32 mouse cellular contexts compared by ENCODE assay signal in genomic region chr14:62536127-62536526, GRCm38 (mm10). TPM values are rescaled to one million over a fixed set of nuclear protein-coding genes. Genes with fewer than 3 reads are reported as not detected.
DNase-seq lines count a peak whose midpoint lies in the region; ATAC-seq and TF ChIP-seq lines count a peak whose summit lies in the region.
"Had no signal": no experiment of that assay in that cellular context is flagged by ENCODE, and none has a peak within 500 bp of the region (broad histone marks: within the 10 kb centered on the region; RNA-seq: fewer than 3 reads in every experiment).

No protein-coding gene starts in this region.

- DNase-seq in cerebellum, postnatal 10 days: peak; percentile 30 to 46
- no peak for DNase-seq in cerebellum, adult 9-11 months
- peak; percentile 96 for DNase-seq in heart, adult 11 months
- peak; percentile 29 for DNase-seq in midbrain, postnatal 0 days (ENCODE audit: low spot score)
- DNase-seq in midbrain, embryonic 11.5 days (ENCODE audit: low spot score, missing footprints): no peak
- DNase-seq in skeletal muscle tissue, adult 2 months (ENCODE audit: low read depth, low spot score): peak; percentile 67
- no peak for DNase-seq in kidney, postnatal 4 days
- DNase-seq: adrenal gland, postnatal 14 days; cerebellum, adult 11 months; embryo, embryonic 11 days; kidney, postnatal 36 days; layer of hippocampus, adult 9-11 months; liver, embryonic 13.5 days; lung, embryonic 14.5 days; lung, postnatal 36 days; thymus, postnatal 4 days had no signal

- no peak overlapping the region for H3K9ac ChIP-seq in heart, embryonic 12.5 days
- H3K9ac ChIP-seq in midbrain, postnatal 0 days (replicated peaks; ENCODE audit: low read length, poor library complexity, severe bottlenecking): no peak overlapping the region
- H3K9ac ChIP-seq in midbrain, embryonic 11.5 days (ENCODE audit: low read length): no peak overlapping the region
- H3K9ac ChIP-seq: forebrain, embryonic 12.5 days; heart, embryonic 15.5 days; hindbrain, embryonic 12.5 days; intestine, embryonic 15.5 days; limb, embryonic 12.5 days; liver, embryonic 13.5 days; lung, embryonic 14.5 days; neural tube, embryonic 12.5 days had no signal

- H3K4me3 ChIP-seq in heart, embryonic 12.5 days: no peak overlapping the region
- H3K4me3 ChIP-seq in midbrain, postnatal 0 days (ENCODE audit: low read depth, low read length): no peak overlapping the region
- H3K4me3 ChIP-seq in midbrain, embryonic 11.5 days (ENCODE audit: low read depth, low read length): no peak overlapping the region
- H3K4me3 ChIP-seq: forebrain, embryonic 12.5 days; heart, embryonic 15.5 days; hindbrain, embryonic 12.5 days; intestine, embryonic 15.5 days; left cerebral cortex, adult 2 months; limb, embryonic 12.5 days; liver, embryonic 13.5 days; midbrain, embryonic 10.5 days; neural tube, embryonic 12.5 days had no signal

- no peak for ATAC-seq in heart, embryonic 12.5 days (ENCODE audit: insufficient number of reproducible peaks, low FRiP score)
- no peak for ATAC-seq in midbrain, postnatal 0 days (ENCODE audit: low FRiP score)
- no peak for ATAC-seq in midbrain, embryonic 11.5 days (ENCODE audit: low FRiP score)
- ATAC-seq: activated CD4-positive, CD25-positive, alpha-beta regulatory T cell, adult 4 months; CD4-positive, CD25-positive, alpha-beta regulatory T cell, adult 4 months; intestine, embryonic 15.5 days had no signal

- no peaks in the 10 kb centered on the region for H3K27me3 ChIP-seq in heart, embryonic 12.5 days (replicated peaks)
- H3K27me3 ChIP-seq in midbrain, postnatal 0 days (ENCODE audit: insufficient read depth, low read length): no peaks in the 10 kb centered on the region
- H3K27me3 ChIP-seq in midbrain, embryonic 11.5 days (ENCODE audit: control insufficient read depth, insufficient read depth, low read length): no peaks in the 10 kb centered on the region
- H3K27me3 ChIP-seq: forebrain, embryonic 12.5 days; heart, embryonic 15.5 days; hindbrain, embryonic 12.5 days; intestine, embryonic 15.5 days; limb, embryonic 12.5 days; liver, embryonic 13.5 days; neural tube, embryonic 12.5 days had no signal

- H3K27ac ChIP-seq in heart, embryonic 12.5 days (ENCODE audit: poor library complexity, severe bottlenecking): no peak overlapping the region
- no peak overlapping the region for H3K27ac ChIP-seq in midbrain, postnatal 0 days (ENCODE audit: low read depth, low read length)
- no peak overlapping the region for H3K27ac ChIP-seq in midbrain, embryonic 11.5 days (ENCODE audit: low read depth, low read length)
- H3K27ac ChIP-seq: forebrain, embryonic 12.5 days; heart, embryonic 15.5 days; hindbrain, embryonic 12.5 days; intestine, embryonic 15.5 days; left cerebral cortex, adult 2 months; limb, embryonic 12.5 days; liver, embryonic 13.5 days; midbrain, embryonic 10.5 days; neural tube, embryonic 12.5 days had no signal

- WGBS in heart, embryonic 12.5 days: 49% methylated on average over 5 of the region's 5 CpGs
- WGBS in midbrain, postnatal 0 days: 50% methylated on average over 5 of the region's 5 CpGs
- WGBS in midbrain, embryonic 11.5 days: 63% methylated on average over 5 of the region's 5 CpGs

- no peak for TF ChIP-seq CTCF in midbrain, postnatal 0 days (IDR thresholded peaks at IDR 0.05)

- H3K9me3 ChIP-seq in heart, embryonic 12.5 days (replicated peaks): no peaks in the 10 kb centered on the region
- no peaks in the 10 kb centered on the region for H3K9me3 ChIP-seq in midbrain, postnatal 0 days (ENCODE audit: low read length)
- no peaks in the 10 kb centered on the region for H3K9me3 ChIP-seq in midbrain, embryonic 11.5 days (ENCODE audit: control insufficient read depth, low read length)
- H3K9me3 ChIP-seq: forebrain, embryonic 12.5 days; heart, embryonic 15.5 days; hindbrain, embryonic 12.5 days; intestine, embryonic 15.5 days; limb, embryonic 12.5 days; liver, embryonic 13.5 days; midbrain, embryonic 10.5 days; neural tube, embryonic 12.5 days had no signal

- no peaks in the 10 kb centered on the region for H3K4me1 ChIP-seq in heart, embryonic 12.5 days (replicated peaks)
- no peaks in the 10 kb centered on the region for H3K4me1 ChIP-seq in midbrain, postnatal 0 days (ENCODE audit: insufficient read depth, low read length)
- H3K4me1 ChIP-seq in midbrain, embryonic 11.5 days (ENCODE audit: control insufficient read depth, insufficient read depth, low read length): no peaks in the 10 kb centered on the region
- H3K4me1 ChIP-seq: forebrain, embryonic 12.5 days; heart, embryonic 15.5 days; hindbrain, embryonic 12.5 days; intestine, embryonic 15.5 days; limb, embryonic 12.5 days; liver, embryonic 13.5 days; neural tube, embryonic 12.5 days had no signal

- no peak overlapping the region for H3K4me2 ChIP-seq in heart, embryonic 12.5 days
- H3K4me2 ChIP-seq in midbrain, postnatal 0 days (ENCODE audit: low read depth, low read length, poor library complexity, severe bottlenecking): no peak overlapping the region
- no peak overlapping the region for H3K4me2 ChIP-seq in midbrain, embryonic 11.5 days
- H3K4me2 ChIP-seq: forebrain, embryonic 12.5 days; heart, embryonic 15.5 days; hindbrain, embryonic 12.5 days; intestine, embryonic 15.5 days; limb, embryonic 12.5 days; liver, embryonic 13.5 days; lung, embryonic 14.5 days; neural tube, embryonic 12.5 days had no signal

- no peaks in the 10 kb centered on the region for H3K36me3 ChIP-seq in heart, embryonic 12.5 days
- no peaks in the 10 kb centered on the region for H3K36me3 ChIP-seq in midbrain, postnatal 0 days (ENCODE audit: insufficient read depth, low read length)
- no peaks in the 10 kb centered on the region for H3K36me3 ChIP-seq in midbrain, embryonic 11.5 days (ENCODE audit: control insufficient read depth, insufficient read depth, low read length)
- H3K36me3 ChIP-seq: forebrain, embryonic 12.5 days; heart, embryonic 15.5 days; hindbrain, embryonic 12.5 days; intestine, embryonic 15.5 days; limb, embryonic 12.5 days; liver, embryonic 13.5 days; midbrain, embryonic 10.5 days; neural tube, embryonic 12.5 days had no signal

RNA-seq across cellular contexts. Expression of gene Fam124a, which starts 19.4 kb away (rescaled TPM):
- 1.9 and 3.1 TPM in 2 replicates for polyA plus RNA-seq in heart, embryonic 12.5 days (2016; fragmentation: Nextera tagmentation; extraction: Ambion mirVana)
- total RNA-seq in midbrain, postnatal 0 days (2014; rRNA removed): 43.4 and 45.5 TPM in 2 replicates
- polyA plus RNA-seq in midbrain, postnatal 0 days (2015; fragmentation: Nextera tagmentation; extraction: Ambion mirVana): 41.5 and 42.1 TPM in 2 replicates
- polyA plus RNA-seq in midbrain, embryonic 11.5 days (2014; fragmentation: Nextera tagmentation; extraction: Ambion mirVana): 2.6 and 3.4 TPM in 2 replicates
- total RNA-seq: monocyte, adult 5-6 weeks had no signal
- polyA plus RNA-seq: activated CD4-positive, CD25-positive, alpha-beta regulatory T cell, adult 4 months; CD4-positive, CD25-positive, alpha-beta regulatory T cell, adult 4 months had no signal

RNA-seq across cellular contexts. Expression of gene Gm4131, which starts 30.6 kb away (rescaled TPM):
- 0.20 TPM in 1 of 2 replicates, not detected in the other for polyA plus RNA-seq in heart, embryonic 12.5 days (2016; fragmentation: Nextera tagmentation; extraction: Ambion mirVana)
- total RNA-seq in midbrain, postnatal 0 days (2014; rRNA removed): not detected in 2 replicates
- polyA plus RNA-seq in midbrain, postnatal 0 days (2015; fragmentation: Nextera tagmentation; extraction: Ambion mirVana): 0.14 TPM in 1 of 2 replicates, not detected in the other
- not detected in 2 replicates for polyA plus RNA-seq in midbrain, embryonic 11.5 days (2014; fragmentation: Nextera tagmentation; extraction: Ambion mirVana)
- total RNA-seq: adrenal gland, postnatal 14 days; ES-E14; left cerebral cortex, adult 2 months; monocyte, adult 5-6 weeks had no signal
- polyA plus RNA-seq: activated CD4-positive, CD25-positive, alpha-beta regulatory T cell, adult 4 months; CD4-positive, CD25-positive, alpha-beta regulatory T cell, adult 4 months; forebrain, embryonic 12.5 days; heart, embryonic 15.5 days; hindbrain, embryonic 12.5 days; intestine, embryonic 15.5 days; kidney, embryonic 14.5 days; limb, embryonic 12.5 days; liver, embryonic 13.5 days; lung, embryonic 14.5 days; neural tube, embryonic 12.5 days; spleen, adult 2 months; stomach, embryonic 14.5 days had no signal

Comparison
In these comparisons a context has a peak if more than half of its experiments do, and no peak if none do; other contexts are left out.
1. DNase-seq: peak in cerebellum, postnatal 10 days (2 of 2), heart, adult 11 months (single experiment), midbrain, postnatal 0 days (single experiment) and skeletal muscle tissue, adult 2 months (single experiment); none in cerebellum, adult 9-11 months (single experiment), midbrain, embryonic 11.5 days (single experiment) and kidney, postnatal 4 days (0 of 2).